Mouse (Mus musculus): ENCODE results near the gene Ifnl2. TPM values are rescaled to one million over a fixed set of nuclear protein-coding genes. Genes with fewer than 3 reads are reported as not detected.

Gene Ifnl2
- polyA plus RNA-seq, 1 experiment = not detected

DNA sequence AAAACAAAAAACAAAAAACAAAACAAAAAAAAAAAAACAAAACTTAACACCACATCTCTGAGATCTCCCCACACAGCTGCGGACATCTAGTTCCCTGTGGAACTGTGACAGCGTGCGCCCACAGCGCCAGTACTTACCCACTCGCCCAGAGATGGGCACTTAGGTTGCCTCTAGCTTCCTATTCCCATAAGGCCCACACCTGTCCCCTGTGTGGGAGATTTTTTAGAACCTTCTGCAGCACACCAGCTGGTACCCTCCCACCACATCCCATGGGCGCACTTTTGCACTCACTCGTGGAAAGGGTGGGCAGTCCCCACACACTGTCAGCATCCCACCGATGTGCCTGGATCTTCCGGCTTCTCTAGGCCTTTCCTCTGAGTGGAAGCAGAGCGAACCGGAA, 27.4 kb downstream of the Ifnl2 start:
- Histone ChIP-seq H3K4me1 (ENCODE audit: control insufficient read depth, insufficient read depth, low read length) (no peaks in the 10 kb centered on the region), H3K4me3 (replicated peaks; ENCODE audit: control insufficient read depth, low read depth, low read length) (no peak overlapping the region), H3K27ac (ENCODE audit: control insufficient read depth, insufficient read depth, low read depth, low read length, poor library complexity) (no peak overlapping the region)
- WGBS = 77% methylated on average over 11 of the region's 11 CpGs
- TF ChIP-seq CTCF (IDR thresholded peaks at IDR 0.05; ENCODE audit: control insufficient read depth, insufficient read depth, low read length) = no peak
- no peak for TF ChIP-seq POLR2A (IDR thresholded peaks at IDR 0.05; ENCODE audit: borderline replicate concordance, control insufficient read depth, low read depth, low read length)

DNA sequence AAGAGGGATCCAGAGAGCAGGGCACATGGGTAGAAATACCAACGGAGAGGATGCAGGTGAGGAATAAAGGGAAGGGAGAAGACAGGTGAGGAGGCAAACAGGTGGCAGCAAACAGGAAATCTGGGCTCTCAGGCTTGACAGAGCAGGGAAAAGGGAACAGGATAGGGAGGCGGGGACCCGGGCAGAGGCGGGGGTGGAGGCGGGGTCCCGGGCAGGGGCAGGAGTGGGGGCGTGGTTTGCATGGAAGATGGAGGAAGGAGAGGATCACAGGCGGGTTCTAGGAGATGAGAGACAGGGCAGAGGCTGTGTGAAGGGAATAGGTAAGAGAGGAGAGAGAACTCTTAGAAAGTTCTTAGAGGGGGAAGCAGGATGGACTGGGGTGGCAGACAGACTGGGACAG, 31.4 kb downstream of the Ifnl2 start:
- no peak overlapping the region for H3K27ac ChIP-seq (ENCODE audit: control insufficient read depth, insufficient read depth, low read depth, low read length, poor library complexity)
- TF ChIP-seq POLR2A (IDR thresholded peaks at IDR 0.05; ENCODE audit: borderline replicate concordance, control insufficient read depth, low read depth, low read length) (no peak), CTCF (IDR thresholded peaks at IDR 0.05; ENCODE audit: control insufficient read depth, insufficient read depth, low read length) (no peak)
- 3% methylated on average over 8 of the region's 8 CpGs for WGBS
- H3K4me1 ChIP-seq (ENCODE audit: control insufficient read depth, insufficient read depth, low read length) = no peaks in the 10 kb centered on the region
- H3K4me3 ChIP-seq (replicated peaks; ENCODE audit: control insufficient read depth, low read depth, low read length) = no peak overlapping the region

DNA sequence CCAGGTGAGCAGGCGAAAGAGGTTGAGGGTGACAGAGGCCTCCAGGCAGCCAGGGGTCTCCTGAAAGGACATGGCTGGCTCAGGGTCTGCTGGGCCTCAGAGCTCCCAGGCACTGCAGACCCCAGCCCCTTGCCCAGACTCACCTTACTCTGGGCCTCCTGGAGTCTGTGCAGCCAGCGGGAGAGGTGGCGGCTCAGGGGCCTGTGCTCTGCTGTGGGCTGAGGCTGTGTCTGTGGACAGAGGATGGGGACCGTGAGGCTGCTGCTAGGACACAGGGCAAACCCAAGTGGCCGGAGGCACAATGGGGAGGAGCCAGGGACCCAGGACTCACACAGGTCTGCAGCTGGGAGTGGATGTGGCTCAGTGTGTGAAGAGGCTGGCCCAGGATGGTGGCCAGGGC, 32.9 kb downstream of the Ifnl2 start:
- WGBS = 88% methylated on average over 5 of the region's 5 CpGs
- Histone ChIP-seq H3K4me3 (replicated peaks; ENCODE audit: control insufficient read depth, low read depth, low read length) (no peak overlapping the region), H3K27ac (ENCODE audit: control insufficient read depth, insufficient read depth, low read depth, low read length, poor library complexity) (no peak overlapping the region), H3K4me1 (ENCODE audit: control insufficient read depth, insufficient read depth, low read length) (no peaks in the 10 kb centered on the region)
- TF ChIP-seq CTCF (IDR thresholded peaks at IDR 0.05; ENCODE audit: control insufficient read depth, insufficient read depth, low read length) (no peak), POLR2A (IDR thresholded peaks at IDR 0.05; ENCODE audit: borderline replicate concordance, control insufficient read depth, low read depth, low read length) (no peak)

DNA sequence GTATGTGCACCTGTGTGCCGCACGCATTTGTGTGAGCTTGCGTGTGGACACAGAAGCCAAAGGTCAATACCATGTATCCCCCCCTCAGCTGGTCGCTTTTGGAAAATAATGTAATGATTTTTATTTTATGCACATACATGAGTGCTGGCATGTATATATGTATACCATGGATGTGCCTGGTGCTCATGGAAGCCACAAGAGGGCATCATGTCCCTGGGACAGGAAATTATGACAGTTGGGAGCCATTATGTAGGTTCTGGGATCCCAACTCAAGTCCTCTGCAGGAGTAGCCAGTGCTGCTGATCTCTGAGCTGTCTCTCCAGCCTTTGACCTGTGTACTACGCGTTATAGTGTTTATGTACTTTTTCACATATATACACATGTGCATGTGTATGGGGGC, 34.1 kb downstream of the Ifnl2 start:
- Histone ChIP-seq H3K27ac (ENCODE audit: control insufficient read depth, insufficient read depth, low read depth, low read length, poor library complexity) (no peak overlapping the region), H3K4me3 (replicated peaks; ENCODE audit: control insufficient read depth, low read depth, low read length) (no peak overlapping the region), H3K4me1 (ENCODE audit: control insufficient read depth, insufficient read depth, low read length) (no peaks in the 10 kb centered on the region)
- 89% methylated on average over 6 of the region's 6 CpGs for WGBS
- TF ChIP-seq POLR2A (IDR thresholded peaks at IDR 0.05; ENCODE audit: borderline replicate concordance, control insufficient read depth, low read depth, low read length) = no peak
- TF ChIP-seq CTCF (IDR thresholded peaks at IDR 0.05; ENCODE audit: control insufficient read depth, insufficient read depth, low read length) = no peak

DNA sequence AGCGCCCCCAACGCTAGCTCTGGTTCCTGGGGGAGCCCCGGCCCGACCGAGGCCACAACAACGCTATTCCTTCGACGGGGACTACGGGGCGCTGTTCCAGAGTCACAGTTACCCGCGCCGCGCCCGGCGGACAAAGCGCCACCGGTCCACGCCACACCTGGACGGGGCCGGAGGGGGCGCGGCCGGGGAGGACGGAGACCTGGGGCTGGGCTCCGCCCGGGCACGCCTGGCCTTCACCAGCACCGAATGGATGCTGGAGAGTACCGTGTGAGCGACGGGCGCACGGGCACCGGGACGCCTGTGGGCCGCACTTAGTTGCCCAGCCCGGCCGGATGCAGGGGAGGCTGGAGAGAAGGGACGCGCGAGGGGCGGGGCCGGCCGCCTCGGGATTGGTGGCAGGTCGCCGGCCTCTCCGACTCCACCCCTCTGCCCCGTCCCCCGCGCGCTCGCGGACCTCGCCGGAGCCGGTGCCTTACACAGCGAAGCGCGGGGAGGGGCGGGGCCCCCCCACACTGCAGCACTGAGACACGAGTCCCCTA, 43.0 kb downstream of the Ifnl2 start:
- WGBS = 15% methylated on average over 59 of the region's 63 CpGs
- no peak for TF ChIP-seq POLR2A (IDR thresholded peaks at IDR 0.05; ENCODE audit: borderline replicate concordance, control insufficient read depth, low read depth, low read length)
- no peak for TF ChIP-seq CTCF (IDR thresholded peaks at IDR 0.05; ENCODE audit: control insufficient read depth, insufficient read depth, low read length)
- Histone ChIP-seq H3K4me3 (replicated peaks; ENCODE audit: control insufficient read depth, low read depth, low read length) (peak overlapping the region; percentile 16), H3K4me1 (ENCODE audit: control insufficient read depth, insufficient read depth, low read length) (no peaks in the 10 kb centered on the region), H3K27ac (ENCODE audit: control insufficient read depth, insufficient read depth, low read depth, low read length, poor library complexity) (no peak overlapping the region; the same call in 1 of the 2 replicates)

DNA sequence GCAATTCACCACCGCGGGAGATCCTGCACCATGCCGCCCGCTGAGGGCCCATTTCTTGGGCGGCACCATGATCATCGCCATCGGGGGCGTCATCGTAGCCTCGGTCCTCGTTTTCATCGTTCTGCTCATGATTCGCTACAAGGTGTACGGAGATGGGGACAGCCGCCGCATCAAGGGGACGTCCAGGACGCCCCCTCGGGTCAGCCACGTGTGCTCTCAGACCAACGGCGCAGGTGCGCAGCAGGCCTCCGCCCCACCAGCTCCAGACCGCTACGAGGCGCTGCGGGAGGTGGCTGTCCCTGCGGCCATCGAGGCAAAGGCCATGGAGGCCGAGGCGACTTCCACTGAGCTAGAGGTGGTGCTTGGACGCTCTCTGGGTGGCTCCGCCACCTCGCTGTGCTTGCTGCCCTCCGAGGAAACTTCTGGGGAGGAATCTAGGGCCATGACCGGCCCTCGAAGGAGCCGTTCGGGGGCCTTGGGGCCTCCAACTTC, 43.5 kb downstream of the Ifnl2 start:
- no peak overlapping the region for H3K27ac ChIP-seq (ENCODE audit: control insufficient read depth, insufficient read depth, low read depth, low read length, poor library complexity)
- no peaks in the 10 kb centered on the region for H3K4me1 ChIP-seq (ENCODE audit: control insufficient read depth, insufficient read depth, low read length)
- WGBS = 81% methylated on average over 40 of the region's 40 CpGs
- no peak overlapping the region for H3K4me3 ChIP-seq (replicated peaks; ENCODE audit: control insufficient read depth, low read depth, low read length)
- TF ChIP-seq CTCF (IDR thresholded peaks at IDR 0.05; ENCODE audit: control insufficient read depth, insufficient read depth, low read length) = no peak
- TF ChIP-seq POLR2A (IDR thresholded peaks at IDR 0.05; ENCODE audit: borderline replicate concordance, control insufficient read depth, low read depth, low read length) = no peak

DNA sequence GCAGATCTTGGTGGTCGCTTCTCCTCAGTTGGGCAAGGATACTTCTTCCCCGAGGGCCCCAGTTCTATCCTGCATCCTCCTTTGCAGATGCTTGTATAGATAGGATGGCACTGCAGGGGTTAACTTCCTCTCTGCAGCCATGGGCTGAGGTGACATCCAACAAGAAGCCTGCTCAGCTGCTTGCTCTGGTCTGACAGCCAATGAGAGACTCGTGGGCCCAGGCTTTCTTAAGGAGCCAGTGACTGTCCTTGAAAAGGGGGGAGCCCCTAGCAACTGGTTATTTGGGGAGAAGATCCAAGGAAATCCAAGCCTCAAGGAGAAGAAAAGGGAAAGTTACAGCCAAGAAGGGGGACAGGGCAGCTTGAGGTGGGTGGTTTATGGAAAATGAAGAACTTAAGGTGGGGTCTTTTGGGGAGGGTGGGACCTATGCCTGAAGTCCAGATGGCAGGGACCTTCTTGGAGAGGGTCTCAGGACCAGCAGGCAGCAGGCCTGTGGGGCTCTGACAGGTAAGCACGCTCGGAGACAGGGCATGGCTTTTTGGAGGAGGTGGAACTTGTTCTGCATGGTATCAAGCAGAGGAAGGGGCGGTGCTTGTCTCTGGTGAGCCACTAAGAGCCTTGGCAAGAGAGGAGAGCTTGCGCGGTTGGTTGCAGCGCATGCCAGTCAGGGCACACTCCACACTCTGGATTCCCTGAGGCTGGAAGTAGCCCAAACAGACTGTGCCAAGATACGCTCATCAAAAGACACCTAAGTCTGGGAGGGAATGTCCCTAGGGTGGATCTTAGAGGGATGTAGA, 45.6 kb downstream of the Ifnl2 start:
- no peak overlapping the region for H3K4me3 ChIP-seq (replicated peaks; ENCODE audit: control insufficient read depth, low read depth, low read length)
- no peak for TF ChIP-seq CTCF (IDR thresholded peaks at IDR 0.05; ENCODE audit: control insufficient read depth, insufficient read depth, low read length)
- no peak for TF ChIP-seq POLR2A (IDR thresholded peaks at IDR 0.05; ENCODE audit: borderline replicate concordance, control insufficient read depth, low read depth, low read length)
- no peak overlapping the region for H3K27ac ChIP-seq (ENCODE audit: control insufficient read depth, insufficient read depth, low read depth, low read length, poor library complexity)
- 38% methylated on average over 10 of the region's 10 CpGs for WGBS
- no peaks in the 10 kb centered on the region for H3K4me1 ChIP-seq (ENCODE audit: control insufficient read depth, insufficient read depth, low read length)

DNA sequence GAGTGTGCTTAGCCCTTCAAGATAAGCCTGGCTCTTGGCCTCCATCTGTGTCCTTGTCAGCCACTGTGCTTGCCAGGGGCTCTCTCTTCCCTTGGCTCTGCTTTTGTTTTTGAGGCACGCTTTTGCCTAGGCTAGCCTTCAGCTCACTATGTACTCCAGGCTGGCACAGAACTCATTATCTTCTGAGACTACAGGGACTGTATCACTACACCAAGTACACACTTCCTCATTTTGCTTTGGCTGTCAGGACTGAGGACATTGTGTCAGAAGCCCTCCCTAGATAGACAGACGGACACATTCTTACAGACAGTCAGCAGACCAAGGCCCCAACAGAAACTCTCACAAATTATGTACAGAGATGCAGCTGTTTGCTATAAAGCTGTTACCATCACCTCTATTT, 47.5 kb downstream of the Ifnl2 start:
- no peaks in the 10 kb centered on the region for H3K4me1 ChIP-seq (ENCODE audit: control insufficient read depth, insufficient read depth, low read length)
- WGBS = 56% methylated on average over 2 of the region's 2 CpGs
- TF ChIP-seq CTCF (IDR thresholded peaks at IDR 0.05; ENCODE audit: control insufficient read depth, insufficient read depth, low read length) (no peak), POLR2A (IDR thresholded peaks at IDR 0.05; ENCODE audit: borderline replicate concordance, control insufficient read depth, low read depth, low read length) (no peak)

More for the DNA sequence above, 47.5 kb downstream of the Ifnl2 start:
- H3K4me3 ChIP-seq (replicated peaks; ENCODE audit: control insufficient read depth, low read depth, low read length) = no peak overlapping the region
- no peak overlapping the region for H3K27ac ChIP-seq (ENCODE audit: control insufficient read depth, insufficient read depth, low read depth, low read length, poor library complexity)

All from bone marrow, adult 2 months (tissue).